Mouse (Mus musculus) kidney, embryonic 15.5 days (tissue): ENCODE results near the gene Gm28043. TPM values are rescaled to one million over a fixed set of nuclear protein-coding genes. Genes with fewer than 3 reads are reported as not detected.
A peak's percentile ranks its signal among the peaks of the same experiment; 100 is the strongest.

Experiments
- ATAC-seq: fragments of 200-750 bp; cut with Nextera tagmentation; replicated peaks from 2 replicates; pipeline ENCODE4 v1.8.0; 2017; ENCODE audit warnings: moderate TSS enrichment; ENCODE audit not compliant: low FRiP score
- H3K27ac ChIP-seq: fragments of 300-500 bp; sonication (generic); 2 replicates; pipeline ENCODE4 v1.5.1; 2015; ENCODE audit warnings: mild to moderate bottlenecking, inconsistent platforms
- H3K27me3 ChIP-seq: fragments of 300-500 bp; sonication (generic); 2 replicates; pipeline ENCODE4 v1.6.1; 2015; ENCODE audit warnings: inconsistent platforms
- H3K36me3 ChIP-seq: fragments of 300-500 bp; sonication (generic); 2 replicates; pipeline ENCODE4 v1.6.1; 2015; ENCODE audit warnings: inconsistent platforms
- H3K4me1 ChIP-seq: fragments of 300-500 bp; sonication (generic); 2 replicates; pipeline ENCODE4 v1.6.1; 2015; ENCODE audit warnings: inconsistent platforms
- H3K4me2 ChIP-seq: fragments of 300-500 bp; sonication (generic); 2 replicates; pipeline ENCODE4 v1.6.1; 2015; ENCODE audit warnings: moderate library complexity, mild to moderate bottlenecking, inconsistent platforms
- H3K4me3 ChIP-seq: fragments of 300-500 bp; sonication (generic); replicated peaks from 2 replicates; pipeline ENCODE4 v1.5.1; 2015; ENCODE audit warnings: mild to moderate bottlenecking, inconsistent platforms
- H3K9ac ChIP-seq: fragments of 300-500 bp; sonication (generic); 2 replicates; pipeline ENCODE4 v1.6.1; 2015; ENCODE audit warnings: mild to moderate bottlenecking, inconsistent platforms
- H3K9me3 ChIP-seq: fragments of 300-500 bp; sonication (generic); replicated peaks from 2 replicates; pipeline ENCODE4 v1.6.1; 2016; ENCODE audit warnings: inconsistent platforms
- WGBS: fragments of 180-500 bp; shearing (Covaris S2); methylation state at CpG from one replicate; pipeline ENCODE4 v1.1.7; 2015; ENCODE audit warnings: mixed read lengths; 5-methylcytosine and 5-hydroxymethylcytosine counted together
- polyA plus RNA-seq: library from polyadenylated mRNA; unstranded; fragments of >200 nt; fragmentation: Nextera tagmentation; extraction: Ambion mirVana; gene quantifications from 2 replicates; pipeline ENCODE4 v1.2.1, GENCODE M21; 2015

Gm28043 gene
- polyA plus RNA-seq, 1 experiment from 2014 or later = 2.8 TPM

DNA sequence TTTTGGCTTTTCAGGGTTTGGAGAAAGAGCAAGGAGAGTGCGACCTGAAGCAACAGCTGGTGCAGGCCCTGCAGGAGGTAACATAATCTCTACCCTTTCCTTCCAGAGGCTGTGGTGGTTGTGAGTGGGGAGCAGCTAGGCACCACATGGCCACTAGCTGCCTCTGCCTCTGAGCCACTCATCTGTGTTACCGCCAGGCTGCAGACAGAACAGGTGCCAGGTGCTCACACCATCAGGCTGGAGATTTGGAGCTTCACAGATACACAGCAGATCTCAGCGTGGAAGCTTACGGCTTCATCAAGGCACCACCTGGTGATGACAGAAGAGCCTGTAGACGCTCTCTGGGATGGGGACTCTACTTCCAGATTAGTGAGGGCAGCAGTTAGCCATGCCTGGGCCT lies 14.3 kb downstream of the Gm28043 start:
- no peak overlapping the region for H3K27ac ChIP-seq
- no peak for ATAC-seq
- 87% methylated on average over 5 of the region's 5 CpGs for WGBS
- H3K4me3 ChIP-seq = no peak overlapping the region
- H3K4me1 ChIP-seq = no peaks in the 10 kb centered on the region
- peaks cover 98% of the 10 kb centered on the region for H3K36me3 ChIP-seq
- H3K9me3 ChIP-seq = no peaks in the 10 kb centered on the region
- no peak overlapping the region for H3K9ac ChIP-seq
- H3K27me3 ChIP-seq = no peaks in the 10 kb centered on the region
- no peak overlapping the region for H3K4me2 ChIP-seq

DNA sequence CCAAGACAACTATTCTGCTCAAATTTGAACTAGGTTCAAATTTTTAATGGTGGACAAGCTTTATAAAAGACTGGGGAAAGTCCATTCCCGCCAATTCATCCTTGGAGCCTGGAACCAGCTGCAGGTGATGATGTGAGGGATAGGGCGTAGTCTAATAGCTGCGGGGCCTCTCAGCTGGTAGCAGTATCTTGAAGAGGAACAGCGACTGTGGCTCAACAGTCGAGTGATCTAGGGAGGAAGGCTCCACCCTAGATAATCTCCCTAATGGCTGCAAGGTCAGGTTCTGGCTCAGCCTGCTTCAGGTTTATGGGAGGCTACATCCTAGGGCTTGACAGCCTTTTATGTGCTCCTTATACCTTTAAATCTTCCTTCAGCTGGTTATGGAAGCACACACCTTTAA lies 14.9 kb downstream of the Gm28043 start:
- no peaks in the 10 kb centered on the region for H3K27me3 ChIP-seq
- WGBS = 83% methylated on average over 5 of the region's 5 CpGs
- no peak overlapping the region for H3K9ac ChIP-seq
- H3K4me1 ChIP-seq = no peaks in the 10 kb centered on the region
- no peak overlapping the region for H3K27ac ChIP-seq
- H3K4me3 ChIP-seq = no peak overlapping the region
- H3K36me3 ChIP-seq = peaks cover 98% of the 10 kb centered on the region
- ATAC-seq = no peak
- no peaks in the 10 kb centered on the region for H3K9me3 ChIP-seq
- H3K4me2 ChIP-seq = no peak overlapping the region

DNA sequence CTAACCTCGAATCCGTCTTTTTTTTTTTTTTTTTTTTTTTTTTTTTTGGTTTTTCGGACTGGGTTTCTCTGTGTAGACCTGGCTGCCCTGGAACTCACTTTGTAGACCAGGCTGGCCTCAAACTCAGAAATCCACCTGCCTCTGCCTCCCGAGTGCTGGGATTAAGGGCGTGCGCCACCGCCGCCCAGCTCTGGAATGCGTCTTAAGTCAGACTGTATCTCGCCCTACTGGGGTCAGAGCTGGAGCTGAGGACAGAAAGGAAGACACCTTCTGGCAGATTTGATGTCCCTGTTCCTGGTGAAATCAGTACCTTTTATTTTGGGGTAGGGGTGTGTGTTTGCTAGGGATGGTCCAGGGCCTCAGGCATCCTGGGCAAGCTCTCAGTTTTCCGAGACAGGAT lies 17.6 kb downstream of the Gm28043 start:
- no peak overlapping the region for H3K4me2 ChIP-seq
- H3K36me3 ChIP-seq = peaks cover 99% of the 10 kb centered on the region
- H3K27ac ChIP-seq = no peak overlapping the region
- H3K27me3 ChIP-seq = no peaks in the 10 kb centered on the region
- ATAC-seq = no peak
- H3K4me3 ChIP-seq = no peak overlapping the region
- no peak overlapping the region for H3K9ac ChIP-seq
- no peaks in the 10 kb centered on the region for H3K9me3 ChIP-seq
- WGBS = 94% methylated on average over 11 of the region's 11 CpGs
- H3K4me1 ChIP-seq = no peaks in the 10 kb centered on the region

GRCm38 (mm10) chr17:29635492-29635891 lies 20.8 kb downstream of the Gm28043 start:
- peaks cover 97% of the 10 kb centered on the region for H3K36me3 ChIP-seq

GRCm38 (mm10) chr17:29636118-29636517 lies 21.4 kb downstream of the Gm28043 start:
- WGBS = 74% methylated on average over 5 of the region's 5 CpGs
- Histone ChIP-seq H3K9me3 (no peaks in the 10 kb centered on the region), H3K27me3 (no peaks in the 10 kb centered on the region), H3K27ac (no peak overlapping the region), H3K4me1 (no peaks in the 10 kb centered on the region), H3K36me3 (peaks cover 97% of the 10 kb centered on the region), H3K4me2 (no peak overlapping the region), H3K4me3 (no peak overlapping the region), H3K9ac (no peak overlapping the region)
- ATAC-seq = no peak

More at GRCm38 (mm10) chr17:29635492-29635891, 20.8 kb downstream of the Gm28043 start:
- Histone ChIP-seq H3K27me3 (no peaks in the 10 kb centered on the region), H3K27ac (no peak overlapping the region), H3K9me3 (no peaks in the 10 kb centered on the region), H3K4me1 (no peaks in the 10 kb centered on the region), H3K4me2 (no peak overlapping the region), H3K4me3 (no peak overlapping the region), H3K9ac (no peak overlapping the region)
- 89% methylated on average over 8 of the region's 8 CpGs for WGBS
- ATAC-seq = no peak

- H3K4me1 ChIP-seq = no peaks in the 10 kb centered on the region
- H3K9me3 ChIP-seq = no peaks in the 10 kb centered on the region
- 90% methylated on average over 4 of the region's 4 CpGs for WGBS
- ATAC-seq = no peak
- H3K27me3 ChIP-seq = no peaks in the 10 kb centered on the region
- H3K4me3 ChIP-seq = no peak overlapping the region
- no peak overlapping the region for H3K27ac ChIP-seq
- H3K9ac ChIP-seq = no peak overlapping the region
- peaks cover 98% of the 10 kb centered on the region for H3K36me3 ChIP-seq
- H3K4me2 ChIP-seq = no peak overlapping the region
Observed at GRCm38 (mm10) chr17:29637377-29637776, 22.7 kb downstream of the Gm28043 start.

GRCm38 (mm10) chr17:29637895-29638294 lies 23.2 kb downstream of the Gm28043 start:
- ATAC-seq = no peak
- Histone ChIP-seq H3K27ac (no peak overlapping the region), H3K4me1 (no peaks in the 10 kb centered on the region), H3K4me2 (no peak overlapping the region), H3K9me3 (no peaks in the 10 kb centered on the region), H3K9ac (no peak overlapping the region), H3K4me3 (no peak overlapping the region), H3K27me3 (no peaks in the 10 kb centered on the region), H3K36me3 (peaks cover 98% of the 10 kb centered on the region)
- 72% methylated on average over 8 of the region's 8 CpGs for WGBS

DNA sequence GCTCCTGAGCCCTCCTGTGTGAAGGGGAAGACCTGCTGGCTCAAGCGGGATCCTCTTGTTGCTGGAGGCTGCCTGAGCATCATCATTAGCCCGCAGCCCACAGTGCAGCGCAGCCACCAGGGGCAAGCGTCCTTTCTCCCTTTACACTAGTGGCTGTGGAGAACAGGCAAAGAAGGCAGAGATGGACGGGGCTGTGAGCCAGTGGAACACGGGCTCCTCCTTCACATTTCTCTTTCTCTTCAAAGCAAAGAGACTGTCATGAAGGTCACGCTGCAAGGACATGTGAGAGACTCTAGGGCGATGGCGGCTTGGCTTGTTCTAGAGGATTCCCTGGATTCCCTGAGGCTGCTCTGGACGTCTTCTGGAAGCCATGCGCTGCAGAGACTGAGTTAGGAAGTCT lies 26.3 kb downstream of the Gm28043 start:
- no peaks in the 10 kb centered on the region for H3K9me3 ChIP-seq

GRCm38 (mm10) chr17:29642219-29642618 lies 27.5 kb downstream of the Gm28043 start:
- Histone ChIP-seq H3K9ac (no peak overlapping the region), H3K27me3 (no peaks in the 10 kb centered on the region), H3K36me3 (peaks cover 68% of the 10 kb centered on the region), H3K4me1 (no peaks in the 10 kb centered on the region), H3K4me2 (no peak overlapping the region), H3K9me3 (no peaks in the 10 kb centered on the region), H3K27ac (no peak overlapping the region), H3K4me3 (no peak overlapping the region)
- no peak for ATAC-seq
- 81% methylated on average over 3 of the region's 3 CpGs for WGBS

More for the DNA sequence above, 26.3 kb downstream of the Gm28043 start:
- Histone ChIP-seq H3K4me1 (no peaks in the 10 kb centered on the region), H3K27ac (no peak overlapping the region), H3K9ac (no peak overlapping the region), H3K4me3 (no peak overlapping the region), H3K27me3 (no peaks in the 10 kb centered on the region), H3K36me3 (peaks cover 74% of the 10 kb centered on the region), H3K4me2 (no peak overlapping the region)
- 92% methylated on average over 11 of the region's 11 CpGs for whole genome bisulfite sequencing
- ATAC-seq = no peak

GRCm38 (mm10) chr17:29658249-29658648 lies 43.6 kb downstream of the Gm28043 start:
- Histone ChIP-seq H3K27ac (no peak overlapping the region), H3K36me3 (peaks cover 5% of the 10 kb centered on the region), H3K9ac (no peak overlapping the region), H3K4me1 (peaks cover 11% of the 10 kb centered on the region), H3K27me3 (no peaks in the 10 kb centered on the region), H3K4me2 (no peak overlapping the region), H3K9me3 (no peaks in the 10 kb centered on the region), H3K4me3 (no peak overlapping the region)
- WGBS = 84% methylated on average over 2 of the region's 2 CpGs
- no peak for ATAC-seq

DNA sequence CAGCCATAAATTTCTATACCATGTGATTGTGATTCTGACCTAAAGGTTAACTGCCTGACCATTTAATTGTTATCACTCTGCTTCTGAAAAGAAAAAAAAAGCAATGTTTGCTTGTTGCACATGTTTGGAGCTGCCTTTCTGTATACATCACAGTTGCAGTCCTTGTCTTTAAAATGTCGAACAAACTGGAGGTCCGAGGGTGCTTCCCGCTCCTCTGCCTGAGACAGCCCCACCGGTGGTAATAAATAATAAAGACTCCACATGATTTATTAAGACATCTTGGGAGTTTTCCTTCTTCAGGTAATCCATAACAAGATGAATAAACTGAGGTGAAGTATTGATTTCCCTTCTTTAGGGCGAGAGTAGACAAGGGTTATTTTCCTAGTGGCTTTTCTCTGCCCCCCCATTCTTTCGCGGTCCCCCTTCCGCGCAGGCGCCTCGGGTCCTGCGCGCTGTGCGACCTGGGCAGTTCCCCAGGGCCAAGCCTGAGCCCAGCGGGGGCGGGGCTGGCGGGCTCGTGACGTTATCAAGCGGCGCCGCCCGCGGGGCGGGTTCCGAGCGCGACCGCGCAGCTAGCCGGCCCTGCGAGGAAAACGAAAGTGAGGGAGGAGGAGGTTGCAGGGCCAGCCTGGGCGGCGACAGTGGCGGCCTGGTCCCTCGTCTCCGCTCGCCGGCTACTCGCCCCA lies 45.5 kb downstream of the Gm28043 start, which contains the start of gene Cmtr1:
TSS of gene Cmtr1 (plus strand) at position 520 of the 686 bp plus-strand sequence.
- H3K4me2 ChIP-seq = peak within 1 kb of the TSS; percentile 83
- H3K4me1 ChIP-seq = peaks cover 11% of the 10 kb centered on the region
- ATAC-seq = peak; percentile 98
- under 1% methylated on average over 35 of the region's 41 CpGs for WGBS
- no peaks in the 10 kb centered on the region for H3K9me3 ChIP-seq
- H3K27ac ChIP-seq = peak within 1 kb of the TSS; percentile 97
- peaks cover 25% of the 10 kb centered on the region for H3K36me3 ChIP-seq
- peak within 1 kb of the TSS; percentile 98 for H3K4me3 ChIP-seq
- H3K9ac ChIP-seq = peak within 1 kb of the TSS; percentile 94
- H3K27me3 ChIP-seq = no peaks in the 10 kb centered on the region

DNA sequence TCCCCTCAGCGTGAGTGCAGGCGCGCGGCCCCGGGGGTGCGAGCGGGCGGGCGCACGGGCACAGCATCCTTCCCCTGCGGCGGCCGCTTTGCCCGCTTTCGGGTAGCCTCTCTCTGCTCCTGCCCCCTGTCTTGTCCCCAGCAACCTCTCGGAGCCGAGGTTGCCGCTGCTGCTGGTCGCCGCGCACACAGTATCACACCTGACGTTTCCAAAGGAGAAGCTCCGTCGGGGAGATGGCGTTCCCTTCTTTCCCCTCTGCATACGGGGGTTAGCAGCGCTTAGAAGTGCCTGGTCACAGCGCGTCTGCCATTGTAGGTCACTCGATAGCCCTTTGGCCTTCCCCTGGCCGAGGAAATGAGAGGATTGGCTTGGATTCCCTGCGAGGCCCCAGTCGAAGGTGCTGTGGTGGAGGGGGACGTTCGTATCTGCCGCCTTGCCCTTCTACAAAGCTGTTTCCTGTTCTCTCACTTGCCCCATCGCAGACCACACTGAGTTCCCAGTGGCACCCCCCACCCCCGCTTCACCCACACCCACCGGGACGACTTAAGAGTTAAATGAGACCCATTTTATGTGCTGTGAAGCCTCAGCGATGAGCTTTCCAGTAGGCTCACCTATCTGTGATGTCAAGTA lies 46.2 kb downstream of the Gm28043 start:
- H3K36me3 ChIP-seq = peaks cover 28% of the 10 kb centered on the region
- no peaks in the 10 kb centered on the region for H3K27me3 ChIP-seq
- H3K4me1 ChIP-seq = peaks cover 11% of the 10 kb centered on the region
- 1% methylated on average over 30 of the region's 41 CpGs for WGBS
- peak overlapping the region; percentile 83 for H3K4me2 ChIP-seq
- H3K9me3 ChIP-seq = no peaks in the 10 kb centered on the region
- peak overlapping the region; percentile 98 for H3K4me3 ChIP-seq
- peak overlapping the region; percentile 94 for H3K9ac ChIP-seq
- ATAC-seq = peak; percentile 81; the same call in 1 of the 2 replicates
- H3K27ac ChIP-seq = peak overlapping the region; percentile 97
